Mouse (Mus musculus) hindbrain, embryonic 10.5 days (tissue): Measurements from ENCODE around the gene Castor2. TPM values are rescaled to one million over a fixed set of nuclear protein-coding genes. Genes with fewer than 3 reads are reported as not detected.

Source experiments
- DNase-seq: peaks from one replicate; pipeline ENCODE4 v3.0.0-alpha.2; 2017; ENCODE audit warnings: low spot score
- H3K27ac ChIP-seq: fragments of 300-500 bp; sonication (generic); 2 replicates; pipeline ENCODE4 v1.5.1; 2016; ENCODE audit warnings: mild to moderate bottlenecking, moderate library complexity
- H3K27me3 ChIP-seq: fragments of 300-500 bp; sonication (generic); 2 replicates; pipeline ENCODE4 v1.6.1; 2016; ENCODE audit warnings: mild to moderate bottlenecking; ENCODE audit not compliant: poor library complexity, insufficient read depth, severe bottlenecking
- H3K36me3 ChIP-seq: fragments of 300-500 bp; sonication (generic); 2 replicates; pipeline ENCODE4 v1.6.1; 2016; ENCODE audit warnings: mild to moderate bottlenecking, moderate library complexity
- H3K4me1 ChIP-seq: fragments of 300-500 bp; sonication (generic); replicated peaks from 2 replicates; pipeline ENCODE4 v1.6.1; 2016; ENCODE audit warnings: mild to moderate bottlenecking
- H3K4me3 ChIP-seq: fragments of 300-500 bp; sonication (generic); 2 replicates; pipeline ENCODE4 v1.5.1; 2016; ENCODE audit warnings: mild to moderate bottlenecking, moderate library complexity
- H3K9me3 ChIP-seq: fragments of 300-500 bp; sonication (generic); 2 replicates; pipeline ENCODE4 v1.6.1; 2016; ENCODE audit warnings: mild to moderate bottlenecking, moderate library complexity
- WGBS: fragments of 180-500 bp; shearing (Covaris S2); methylation state at CpG from one replicate; pipeline ENCODE4 v1.1.7; 2016; 5-methylcytosine and 5-hydroxymethylcytosine counted together
- polyA plus RNA-seq: library from polyadenylated mRNA; unstranded; fragments of >200 nt; fragmentation: Nextera tagmentation; extraction: Ambion mirVana; gene quantifications from 2 replicates; pipeline ENCODE4 v1.2.1, GENCODE M21; 2016

The Castor2 gene
- polyA plus RNA-seq, 1 experiment from 2014 or later = 10.3 TPM

GRCm38 (mm10) chr5:134085227-134085626 is 14.3 kb upstream of the Castor2 start:
- H3K36me3 ChIP-seq = no peaks in the 10 kb centered on the region
- H3K27ac ChIP-seq = no peak overlapping the region
- DNase-seq = no peak
- no peaks in the 10 kb centered on the region for H3K9me3 ChIP-seq
- 72% methylated on average over 4 of the region's 4 CpGs for WGBS
- H3K4me3 ChIP-seq = no peak overlapping the region
- peaks cover 12% of the 10 kb centered on the region for H3K4me1 ChIP-seq
- H3K27me3 ChIP-seq = no peaks in the 10 kb centered on the region

- Histone ChIP-seq H3K36me3 (no peaks in the 10 kb centered on the region), H3K27me3 (no peaks in the 10 kb centered on the region), H3K9me3 (no peaks in the 10 kb centered on the region), H3K27ac (no peak overlapping the region), H3K4me3 (no peak overlapping the region), H3K4me1 (peaks cover 5% of the 10 kb centered on the region)
- WGBS = 91% methylated on average over 3 of the region's 3 CpGs
- DNase-seq = no peak
Measured at GRCm38 (mm10) chr5:134085887-134086639, 13.4 kb upstream of the Castor2 start.

GRCm38 (mm10) chr5:134087211-134087610 is 12.3 kb upstream of the Castor2 start:
- no peak for DNase-seq
- no peak overlapping the region for H3K27ac ChIP-seq
- H3K9me3 ChIP-seq = 0 out of 2 replicates have a peak, but pooled peaks cover 3% of the 10 kb centered on the region
- no peaks in the 10 kb centered on the region for H3K27me3 ChIP-seq
- no peaks in the 10 kb centered on the region for H3K4me1 ChIP-seq
- no peaks in the 10 kb centered on the region for H3K36me3 ChIP-seq
- no peak overlapping the region for H3K4me3 ChIP-seq
- 92% methylated on average over 5 of the region's 5 CpGs for WGBS

- Histone ChIP-seq H3K36me3 (no peaks in the 10 kb centered on the region), H3K4me1 (peaks cover 20% of the 10 kb centered on the region), H3K27ac (no peak overlapping the region), H3K4me3 (no peak overlapping the region), H3K9me3 (0 out of 2 replicates have a peak, but pooled peaks cover 3% of the 10 kb centered on the region), H3K27me3 (peaks cover 7% of the 10 kb centered on the region; the same call in 1 of the 2 replicates)
- WGBS = 91% methylated on average over 2 of the region's 2 CpGs
- no peak for DNase-seq
Measured at GRCm38 (mm10) chr5:134095766-134096165, 3.7 kb upstream of the Castor2 start.

- 44% methylated on average over 13 of the region's 13 CpGs for WGBS
- Histone ChIP-seq H3K27ac (peak overlapping the region; percentile 93), H3K9me3 (no peaks in the 10 kb centered on the region), H3K4me3 (peak overlapping the region; percentile 82), H3K27me3 (peaks cover 7% of the 10 kb centered on the region; the same call in 1 of the 2 replicates), H3K4me1 (peaks cover 42% of the 10 kb centered on the region), H3K36me3 (no peaks in the 10 kb centered on the region)
- no peak for DNase-seq
Measured at GRCm38 (mm10) chr5:134098341-134098902, 1.1 kb upstream of the Castor2 start.

GRCm38 (mm10) chr5:134098976-134099375 is 535 bp upstream of the Castor2 start:
- Histone ChIP-seq H3K27ac (peak overlapping the region; percentile 93), H3K4me3 (peak overlapping the region; percentile 82), H3K4me1 (peaks cover 42% of the 10 kb centered on the region), H3K36me3 (no peaks in the 10 kb centered on the region; the same call in 1 of the 2 replicates), H3K9me3 (no peaks in the 10 kb centered on the region), H3K27me3 (peaks cover 7% of the 10 kb centered on the region; the same call in 1 of the 2 replicates)
- no peak for DNase-seq
- WGBS = 1% methylated on average over 17 of the region's 17 CpGs

- H3K27me3 ChIP-seq = peaks cover 7% of the 10 kb centered on the region; the same call in 1 of the 2 replicates
- WGBS = 2% methylated on average over 17 of the region's 17 CpGs
- H3K4me1 ChIP-seq = peaks cover 42% of the 10 kb centered on the region
- no peaks in the 10 kb centered on the region for H3K9me3 ChIP-seq
- H3K4me3 ChIP-seq = peak overlapping the region; percentile 82
- peak overlapping the region; percentile 93 for H3K27ac ChIP-seq
- H3K36me3 ChIP-seq = peaks cover 1% of the 10 kb centered on the region
- peak; percentile 15 for DNase-seq
Measured at GRCm38 (mm10) chr5:134100232-134100771, 791 bp downstream of the Castor2 start.

- peaks cover 42% of the 10 kb centered on the region for H3K4me1 ChIP-seq
- no peak for DNase-seq
- no peaks in the 10 kb centered on the region for H3K9me3 ChIP-seq
- 60% methylated on average over 5 of the region's 5 CpGs for WGBS
- 0 out of 2 replicates have a peak overlapping the region, but pooled peaks have one; percentile 29 for H3K27ac ChIP-seq
- H3K4me3 ChIP-seq = peak overlapping the region; percentile 82; the same call in 1 of the 2 replicates
- peaks cover 7% of the 10 kb centered on the region; the same call in 1 of the 2 replicates for H3K27me3 ChIP-seq
- H3K36me3 ChIP-seq = peaks cover 11% of the 10 kb centered on the region
Measured at GRCm38 (mm10) chr5:134101322-134101721, 1.8 kb downstream of the Castor2 start.

- WGBS = 39% methylated on average over 5 of the region's 5 CpGs
- peaks cover 3% of the 10 kb centered on the region; the same call in 1 of the 2 replicates for H3K9me3 ChIP-seq
- DNase-seq = peak; percentile 16
- peaks cover 42% of the 10 kb centered on the region for H3K4me1 ChIP-seq
- peaks cover 7% of the 10 kb centered on the region; the same call in 1 of the 2 replicates for H3K27me3 ChIP-seq
- no peak overlapping the region for H3K27ac ChIP-seq
- peak overlapping the region; percentile 11; the same call in 1 of the 2 replicates for H3K4me3 ChIP-seq
- peaks cover 17% of the 10 kb centered on the region for H3K36me3 ChIP-seq
Measured at GRCm38 (mm10) chr5:134101883-134102282, 2.4 kb downstream of the Castor2 start.

GRCm38 (mm10) chr5:134102720-134103119 is 3.2 kb downstream of the Castor2 start:
- Histone ChIP-seq H3K36me3 (peaks cover 23% of the 10 kb centered on the region), H3K4me1 (peaks cover 42% of the 10 kb centered on the region), H3K4me3 (no peak overlapping the region), H3K27ac (no peak overlapping the region), H3K27me3 (peaks cover 7% of the 10 kb centered on the region; the same call in 1 of the 2 replicates), H3K9me3 (peaks cover 7% of the 10 kb centered on the region; the same call in 1 of the 2 replicates)
- 84% methylated on average over 6 of the region's 6 CpGs for WGBS
- no peak for DNase-seq

GRCm38 (mm10) chr5:134105829-134106228 is 6.3 kb downstream of the Castor2 start:
- peaks cover 21% of the 10 kb centered on the region for H3K4me1 ChIP-seq
- 93% methylated on average over 8 of the region's 8 CpGs for WGBS
- no peak overlapping the region for H3K4me3 ChIP-seq
- peaks cover 7% of the 10 kb centered on the region; the same call in 1 of the 2 replicates for H3K9me3 ChIP-seq
- H3K27ac ChIP-seq = no peak overlapping the region
- no peaks in the 10 kb centered on the region for H3K27me3 ChIP-seq
- H3K36me3 ChIP-seq = peaks cover 47% of the 10 kb centered on the region
- DNase-seq = no peak

- 88% methylated on average over 5 of the region's 5 CpGs for WGBS
Measured at GRCm38 (mm10) chr5:134114981-134115380, 15.5 kb downstream of the Castor2 start.

More at GRCm38 (mm10) chr5:134114981-134115380, 15.5 kb downstream of the Castor2 start:
- peaks cover 7% of the 10 kb centered on the region; the same call in 1 of the 2 replicates for H3K4me1 ChIP-seq
- peaks cover 52% of the 10 kb centered on the region for H3K36me3 ChIP-seq
- H3K27ac ChIP-seq = no peak overlapping the region
- no peak overlapping the region for H3K4me3 ChIP-seq
- no peaks in the 10 kb centered on the region for H3K27me3 ChIP-seq
- no peaks in the 10 kb centered on the region; the same call in 1 of the 2 replicates for H3K9me3 ChIP-seq
- DNase-seq = no peak
